Mouse (Mus musculus) midbrain, embryonic 13.5 days (tissue): ENCODE results near the gene Rad54l2. TPM values are rescaled to one million over a fixed set of nuclear protein-coding genes. Genes with fewer than 3 reads are reported as not detected.

Source experiments
- ATAC-seq: fragments of 200-750 bp; cut with Nextera tagmentation; 2 replicates; pipeline ENCODE4 v1.8.0; 2017; ENCODE audit warnings: mild to moderate bottlenecking, moderate TSS enrichment, moderate library complexity
- H3K27ac ChIP-seq: fragments of 300-500 bp; sonication (generic); 2 replicates; pipeline ENCODE4 v1.5.1; 2015; ENCODE audit warnings: inconsistent platforms, mild to moderate bottlenecking, moderate library complexity
- H3K27me3 ChIP-seq: fragments of 300-500 bp; sonication (generic); 2 replicates; pipeline ENCODE4 v1.6.1; 2015; ENCODE audit warnings: mild to moderate bottlenecking, inconsistent platforms
- H3K36me3 ChIP-seq: fragments of 300-500 bp; sonication (generic); 2 replicates; pipeline ENCODE4 v1.6.1; 2015; ENCODE audit warnings: mild to moderate bottlenecking, inconsistent platforms
- H3K4me1 ChIP-seq: fragments of 300-500 bp; sonication (generic); replicated peaks from 2 replicates; pipeline ENCODE4 v1.6.1; 2015; ENCODE audit warnings: inconsistent platforms
- H3K4me2 ChIP-seq: fragments of 300-500 bp; sonication (generic); replicated peaks from 2 replicates; pipeline ENCODE4 v1.6.1; 2015; ENCODE audit warnings: moderate library complexity, mild to moderate bottlenecking, inconsistent platforms
- H3K4me3 ChIP-seq: fragments of 300-500 bp; sonication (generic); replicated peaks from 2 replicates; pipeline ENCODE4 v1.5.1; 2015; ENCODE audit warnings: mild to moderate bottlenecking, inconsistent platforms
- H3K9ac ChIP-seq: fragments of 300-500 bp; sonication (generic); replicated peaks from 2 replicates; pipeline ENCODE4 v1.6.1; 2015; ENCODE audit warnings: mild to moderate bottlenecking, inconsistent platforms
- H3K9me3 ChIP-seq: fragments of 300-500 bp; sonication (generic); 2 replicates; pipeline ENCODE4 v1.6.1; 2016; ENCODE audit warnings: mild to moderate bottlenecking, inconsistent platforms
- WGBS: fragments of 180-500 bp; shearing (Covaris S2); methylation state at CpG from one replicate; pipeline ENCODE4 v1.1.7; 2015; 5-methylcytosine and 5-hydroxymethylcytosine counted together
- polyA plus RNA-seq: library from polyadenylated mRNA; unstranded; fragments of >200 nt; fragmentation: Nextera tagmentation; extraction: Ambion mirVana; gene quantifications from 2 replicates; pipeline ENCODE4 v1.2.1, GENCODE M21; 2015

Gene Rad54l2
- polyA plus RNA-seq, 1 experiment from 2014 or later, result 10.5 TPM

DNA sequence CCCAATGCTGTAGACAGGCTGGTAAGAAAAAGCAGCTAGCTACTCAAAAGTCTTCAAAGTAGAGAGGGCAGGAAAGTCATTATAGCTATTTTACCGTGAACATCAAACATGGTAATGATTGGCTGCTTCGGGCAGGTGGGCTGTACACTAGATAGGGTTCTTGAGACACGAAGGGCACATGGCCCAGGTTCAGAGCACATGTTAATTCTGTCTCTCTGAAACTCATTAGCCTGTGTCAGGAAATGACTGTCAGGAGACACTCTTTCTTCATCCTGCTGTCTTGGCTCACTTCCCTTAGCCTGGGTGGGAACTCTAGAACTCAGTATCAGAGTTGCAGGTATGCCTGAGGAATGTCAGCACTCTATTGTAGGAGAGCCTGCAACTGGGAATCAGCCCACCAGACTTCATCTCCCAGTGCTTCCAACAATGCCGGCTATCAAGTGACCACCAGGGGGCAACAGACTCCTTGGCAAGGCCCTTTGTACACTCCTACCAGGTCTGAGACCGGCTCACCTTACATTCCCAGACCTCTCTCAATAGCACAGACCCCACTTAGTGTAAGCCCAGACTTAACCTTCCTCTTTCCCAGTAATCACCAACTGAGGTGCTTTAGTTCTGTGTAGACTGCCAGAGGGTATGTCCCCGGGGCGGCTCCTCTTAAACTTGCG, 101.9 kb downstream of the Rad54l2 start:
- WGBS, result 41% methylated on average over 8 of the region's 8 CpGs
- ATAC-seq, result peak; percentile 59
- Histone ChIP-seq H3K36me3 (peaks cover 3% of the 10 kb centered on the region; the same call in 1 of the 2 replicates), H3K4me1 (peaks cover 26% of the 10 kb centered on the region), H3K9ac (no peak overlapping the region), H3K27ac (no peak overlapping the region), H3K4me3 (no peak overlapping the region), H3K4me2 (no peak overlapping the region), H3K9me3 (no peaks in the 10 kb centered on the region), H3K27me3 (no peaks in the 10 kb centered on the region)

DNA sequence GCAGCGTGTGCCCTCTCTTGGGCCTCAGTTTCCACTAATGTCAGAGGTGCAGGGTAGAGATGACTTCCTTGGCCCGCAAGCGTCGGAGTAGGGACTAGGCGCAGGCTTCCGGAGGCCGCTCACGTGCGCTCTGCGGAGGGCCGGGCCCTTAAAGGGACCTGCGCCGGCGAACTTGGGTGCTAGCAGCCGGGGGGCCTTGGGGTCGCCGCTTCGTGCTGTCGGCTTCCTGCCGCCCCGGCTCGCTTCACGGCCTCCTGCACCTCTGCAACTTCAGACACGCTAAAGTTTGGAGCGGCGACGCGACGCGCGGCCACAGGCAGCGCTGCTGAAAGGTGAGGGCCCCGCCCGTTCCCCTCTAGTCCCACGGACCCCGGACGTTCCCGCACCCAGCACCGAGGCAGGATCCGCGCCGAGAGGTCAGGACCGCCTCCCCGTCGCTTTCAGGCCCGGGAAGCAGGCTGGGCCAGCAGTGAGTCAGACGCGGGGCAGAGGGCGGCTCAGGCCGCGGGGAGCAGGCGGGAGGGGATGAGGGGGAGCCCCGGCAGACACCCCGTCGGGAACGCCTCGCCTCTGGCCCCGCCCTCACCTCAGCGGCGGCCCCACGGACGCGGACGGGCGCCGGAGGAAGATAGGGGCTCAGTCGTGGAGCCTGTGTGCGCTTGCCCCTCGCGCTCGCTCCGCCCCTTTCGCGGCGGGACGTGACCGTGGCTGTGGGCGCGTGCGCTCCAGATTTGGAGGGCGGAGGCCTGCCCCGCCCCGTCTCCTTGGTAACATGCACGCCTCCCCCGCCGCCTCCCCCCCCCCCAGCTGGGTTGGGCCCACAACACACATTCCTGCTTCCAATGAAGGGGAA, 103.5 kb downstream of the Rad54l2 start, which contains the start of gene Tex264:
TSS of gene Tex264 (minus strand) at position 679 of the 853 bp plus-strand sequence.
- Histone ChIP-seq H3K9ac (peak within 1 kb of the TSS; percentile 89), H3K4me1 (peaks cover 26% of the 10 kb centered on the region), H3K4me3 (peak within 1 kb of the TSS; percentile 81), H3K9me3 (no peaks in the 10 kb centered on the region), H3K4me2 (peak within 1 kb of the TSS; percentile 96), H3K27ac (peak within 1 kb of the TSS; percentile 62; the same call in 1 of the 2 replicates), H3K27me3 (no peaks in the 10 kb centered on the region), H3K36me3 (peaks cover 14% of the 10 kb centered on the region)
- under 1% methylated on average over 84 of the region's 86 CpGs for WGBS
- ATAC-seq, result peak; percentile 86

DNA sequence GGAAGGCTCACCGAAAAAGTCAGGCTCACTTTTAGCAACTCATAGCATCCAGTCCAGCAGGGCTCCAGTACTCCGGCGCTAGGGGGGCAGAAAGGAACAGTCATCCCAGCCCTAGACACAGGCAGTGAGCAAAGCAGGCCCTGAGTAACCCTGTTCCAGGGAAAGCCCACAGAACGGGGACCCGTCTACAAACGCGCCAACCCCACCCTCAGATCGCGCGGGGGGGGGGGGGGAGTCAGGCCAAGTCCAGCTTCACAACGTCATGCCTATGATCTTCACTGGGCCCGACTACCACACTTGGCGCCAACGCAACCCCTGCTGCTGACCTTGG, 104.1 kb downstream of the Rad54l2 start:
- Histone ChIP-seq H3K9ac (peak overlapping the region; percentile 89), H3K4me3 (peak overlapping the region; percentile 81), H3K36me3 (peaks cover 15% of the 10 kb centered on the region), H3K27me3 (no peaks in the 10 kb centered on the region), H3K4me1 (peaks cover 26% of the 10 kb centered on the region), H3K4me2 (peak overlapping the region; percentile 96), H3K27ac (no peak overlapping the region), H3K9me3 (no peaks in the 10 kb centered on the region)
- 4% methylated on average over 12 of the region's 14 CpGs for WGBS
- ATAC-seq, result peak; percentile 34

DNA sequence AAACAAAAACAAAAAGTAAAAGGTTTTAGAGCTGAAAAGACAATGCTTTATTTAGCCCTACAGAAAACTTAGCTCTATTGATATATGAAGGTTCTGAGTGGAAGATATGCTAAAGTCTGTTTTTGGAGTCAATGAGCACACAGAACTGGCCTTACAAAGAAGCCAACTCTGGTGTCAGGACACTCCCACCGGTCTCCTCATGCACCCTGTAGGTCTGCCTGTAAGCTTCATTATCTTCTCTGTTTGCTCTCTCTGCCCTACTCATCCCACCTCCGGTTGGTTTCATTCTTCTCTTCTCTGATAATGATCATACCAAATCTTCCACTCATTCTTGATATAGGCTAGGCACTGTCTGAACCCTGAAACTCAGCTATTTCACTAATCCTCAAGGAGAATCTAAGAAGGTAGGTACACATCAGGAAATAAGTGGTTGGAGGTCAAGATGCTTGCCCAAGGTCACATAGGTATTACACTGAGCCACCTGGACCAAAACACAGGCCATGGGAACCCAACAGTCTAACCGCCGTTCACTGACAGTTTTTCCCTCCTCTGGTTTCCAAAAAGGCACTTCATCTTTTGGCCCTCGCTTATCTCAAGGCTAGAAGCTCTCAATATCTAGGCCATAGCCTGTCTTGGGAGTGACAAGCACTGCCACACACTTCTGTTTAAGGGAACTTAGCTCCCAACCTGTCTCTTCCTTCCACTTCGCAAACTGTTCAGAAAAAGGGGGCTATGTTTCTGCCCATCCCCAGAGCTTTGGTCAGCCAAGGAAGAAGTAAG, 104.7 kb downstream of the Rad54l2 start:
- H3K36me3 ChIP-seq, result peaks cover 19% of the 10 kb centered on the region
- H3K4me1 ChIP-seq, result peaks cover 26% of the 10 kb centered on the region
- H3K4me2 ChIP-seq, result peak overlapping the region; percentile 96
- no peak overlapping the region for H3K27ac ChIP-seq
- H3K9ac ChIP-seq, result peak overlapping the region; percentile 89
- no peaks in the 10 kb centered on the region for H3K27me3 ChIP-seq
- H3K9me3 ChIP-seq, result no peaks in the 10 kb centered on the region
- H3K4me3 ChIP-seq, result peak overlapping the region; percentile 81
- 83% methylated on average over 6 of the region's 6 CpGs for WGBS
- no peak for ATAC-seq

DNA sequence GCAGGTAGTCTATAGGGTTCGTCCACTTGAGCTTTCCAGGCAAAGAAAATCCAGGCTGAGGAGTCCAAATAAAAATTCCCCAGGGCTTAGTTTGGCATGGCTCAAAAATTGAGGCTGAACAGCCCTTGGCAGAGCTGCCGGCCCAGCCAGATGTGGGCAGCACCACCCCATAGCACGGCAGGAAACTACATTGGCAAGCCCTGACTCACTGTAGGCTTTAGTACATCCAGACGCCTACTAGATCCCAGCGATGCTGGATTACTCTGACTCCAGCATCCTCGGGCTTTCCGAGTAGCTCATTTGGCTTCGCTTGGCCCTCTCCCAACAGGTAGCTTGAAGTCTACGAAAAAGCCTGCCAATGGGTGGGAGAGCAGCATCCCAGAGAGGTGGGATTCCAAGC, 108.0 kb downstream of the Rad54l2 start:
- no peak for ATAC-seq
- 92% methylated on average over 9 of the region's 9 CpGs for WGBS
- H3K4me1 ChIP-seq, result peaks cover 12% of the 10 kb centered on the region

DNA sequence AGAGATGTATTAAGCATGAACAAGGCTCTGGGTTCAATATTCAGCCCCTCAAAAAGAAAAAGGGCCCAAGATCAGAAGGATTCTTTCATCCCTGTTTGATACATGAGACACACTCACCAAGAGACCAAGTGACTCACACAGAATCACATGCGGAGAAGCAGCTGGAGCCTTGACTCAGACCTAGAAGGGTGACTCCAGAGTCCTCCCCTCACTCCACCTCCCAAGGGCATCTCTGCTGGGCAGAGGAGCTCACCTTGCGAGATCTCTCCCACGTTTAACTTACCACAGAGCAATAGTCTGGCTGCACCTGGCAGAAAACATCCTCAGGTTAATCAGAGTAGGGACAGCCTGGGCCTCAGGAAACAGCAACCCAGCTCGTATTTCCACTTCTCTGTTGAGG, 110.8 kb downstream of the Rad54l2 start:
- H3K4me2 ChIP-seq, result no peak overlapping the region
- H3K4me1 ChIP-seq, result no peaks in the 10 kb centered on the region
- H3K9ac ChIP-seq, result no peak overlapping the region
- ATAC-seq, result no peak
- no peaks in the 10 kb centered on the region for H3K27me3 ChIP-seq
- H3K27ac ChIP-seq, result no peak overlapping the region
- 80% methylated on average over 4 of the region's 4 CpGs for WGBS
- peaks cover 29% of the 10 kb centered on the region for H3K36me3 ChIP-seq
- H3K4me3 ChIP-seq, result no peak overlapping the region
- H3K9me3 ChIP-seq, result no peaks in the 10 kb centered on the region

More for the DNA sequence above, 108.0 kb downstream of the Rad54l2 start:
- no peak overlapping the region for H3K9ac ChIP-seq
- no peaks in the 10 kb centered on the region for H3K9me3 ChIP-seq
- H3K27me3 ChIP-seq, result no peaks in the 10 kb centered on the region
- H3K4me3 ChIP-seq, result no peak overlapping the region
- H3K36me3 ChIP-seq, result peaks cover 24% of the 10 kb centered on the region
- H3K4me2 ChIP-seq, result no peak overlapping the region
- no peak overlapping the region for H3K27ac ChIP-seq

DNA sequence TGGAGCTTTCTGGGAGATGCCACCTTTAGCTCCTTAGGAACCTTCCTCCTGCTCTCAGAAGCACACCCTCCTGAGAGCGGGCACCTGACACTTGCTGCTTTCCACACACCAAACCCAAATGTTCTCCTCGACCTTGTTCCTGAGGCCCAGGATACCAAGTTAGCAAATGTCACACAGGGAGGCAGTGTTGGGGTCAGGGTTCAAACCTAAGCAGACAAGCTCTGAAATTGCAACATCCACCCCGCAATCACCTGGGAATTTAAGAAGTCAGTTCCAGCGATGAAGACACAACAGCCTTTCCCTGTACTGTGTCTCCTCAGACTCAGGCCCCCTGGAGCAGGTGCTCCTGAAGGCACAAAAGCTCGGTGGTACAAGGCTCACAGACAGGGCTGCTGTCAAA, 111.3 kb downstream of the Rad54l2 start:
- no peak overlapping the region for H3K9ac ChIP-seq
- no peak overlapping the region for H3K4me2 ChIP-seq
- H3K4me3 ChIP-seq, result no peak overlapping the region
- no peaks in the 10 kb centered on the region for H3K27me3 ChIP-seq
- 91% methylated on average over 5 of the region's 5 CpGs for WGBS
- H3K27ac ChIP-seq, result no peak overlapping the region
- no peaks in the 10 kb centered on the region for H3K9me3 ChIP-seq
- no peak for ATAC-seq
- H3K4me1 ChIP-seq, result no peaks in the 10 kb centered on the region
- H3K36me3 ChIP-seq, result peaks cover 34% of the 10 kb centered on the region

DNA sequence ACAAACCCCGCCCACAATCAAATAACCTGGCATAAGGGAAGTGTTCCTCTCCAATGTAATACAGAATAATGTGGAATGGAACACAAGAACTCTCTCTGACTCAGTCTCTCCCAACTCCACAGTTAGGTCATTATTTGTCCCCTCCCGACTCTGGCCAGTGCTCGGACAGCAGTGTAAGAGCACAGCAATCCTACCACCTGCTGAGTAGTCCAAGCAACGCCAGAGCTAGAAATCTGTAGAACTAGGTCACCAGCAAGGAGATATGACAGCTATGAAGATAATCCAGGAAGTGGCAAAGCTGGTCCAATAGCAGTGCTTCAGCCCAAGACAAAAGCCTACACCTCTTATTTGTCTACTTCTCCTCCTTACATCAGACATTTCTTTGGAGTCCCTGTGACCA, 112.4 kb downstream of the Rad54l2 start:
- Histone ChIP-seq H3K9me3 (no peaks in the 10 kb centered on the region), H3K4me2 (no peak overlapping the region), H3K36me3 (peaks cover 33% of the 10 kb centered on the region), H3K4me3 (no peak overlapping the region), H3K4me1 (no peaks in the 10 kb centered on the region), H3K9ac (no peak overlapping the region), H3K27me3 (no peaks in the 10 kb centered on the region), H3K27ac (no peak overlapping the region)
- no peak for ATAC-seq
- 73% methylated on average over 4 of the region's 4 CpGs for WGBS

DNA sequence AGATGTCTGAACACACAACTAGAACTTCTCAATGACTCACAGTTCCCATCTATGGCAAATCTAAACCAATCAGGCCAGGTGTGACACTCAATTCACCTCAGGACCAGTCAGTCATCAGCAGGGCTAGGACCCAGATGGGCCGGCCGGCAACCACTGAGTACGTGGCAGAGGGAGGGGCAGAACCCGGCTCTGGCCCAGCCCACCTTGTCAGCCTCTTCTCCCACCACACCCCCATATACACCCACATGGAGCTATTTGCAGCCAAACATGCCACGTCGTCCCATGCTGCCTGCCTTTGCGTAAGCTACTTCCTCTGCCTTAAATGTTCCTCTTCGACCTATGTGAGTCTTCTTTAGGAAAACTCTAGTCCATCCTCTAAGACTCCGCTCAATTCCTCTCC, 113.0 kb downstream of the Rad54l2 start:
- no peak overlapping the region for H3K9ac ChIP-seq
- H3K27me3 ChIP-seq, result no peaks in the 10 kb centered on the region
- H3K4me2 ChIP-seq, result no peak overlapping the region
- no peaks in the 10 kb centered on the region for H3K9me3 ChIP-seq
- WGBS, result 83% methylated on average over 9 of the region's 9 CpGs
- peaks cover 30% of the 10 kb centered on the region for H3K36me3 ChIP-seq
- ATAC-seq, result peak; percentile 55; the same call in 1 of the 2 replicates
- H3K27ac ChIP-seq, result no peak overlapping the region
- H3K4me3 ChIP-seq, result no peak overlapping the region
- no peaks in the 10 kb centered on the region for H3K4me1 ChIP-seq

DNA sequence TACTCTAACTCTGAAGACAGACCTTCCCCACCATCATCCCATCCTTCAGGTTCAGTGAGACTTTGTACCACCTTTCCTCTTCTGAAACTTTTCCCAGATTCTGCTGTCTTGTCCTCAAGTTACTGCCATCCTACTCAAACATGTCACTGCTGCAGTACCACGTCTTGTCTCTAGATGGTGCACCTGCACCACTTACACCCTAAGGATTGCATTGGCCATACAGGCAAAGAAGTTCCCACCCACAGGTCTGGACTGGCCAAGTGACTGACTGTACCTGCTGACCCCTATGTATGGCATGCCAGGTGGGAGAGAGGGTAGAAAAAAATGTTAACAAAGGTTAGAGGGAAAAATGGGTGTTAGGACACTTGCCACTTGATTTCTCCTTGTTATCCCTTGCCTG, 113.5 kb downstream of the Rad54l2 start:
- Histone ChIP-seq H3K4me3 (no peak overlapping the region), H3K4me2 (no peak overlapping the region), H3K9ac (no peak overlapping the region), H3K27ac (no peak overlapping the region), H3K4me1 (no peaks in the 10 kb centered on the region), H3K27me3 (no peaks in the 10 kb centered on the region), H3K9me3 (no peaks in the 10 kb centered on the region), H3K36me3 (peaks cover 28% of the 10 kb centered on the region)
- peak; percentile 83 for ATAC-seq
- WGBS, result 0% methylated on average over 1 of the region's 1 CpGs

DNA sequence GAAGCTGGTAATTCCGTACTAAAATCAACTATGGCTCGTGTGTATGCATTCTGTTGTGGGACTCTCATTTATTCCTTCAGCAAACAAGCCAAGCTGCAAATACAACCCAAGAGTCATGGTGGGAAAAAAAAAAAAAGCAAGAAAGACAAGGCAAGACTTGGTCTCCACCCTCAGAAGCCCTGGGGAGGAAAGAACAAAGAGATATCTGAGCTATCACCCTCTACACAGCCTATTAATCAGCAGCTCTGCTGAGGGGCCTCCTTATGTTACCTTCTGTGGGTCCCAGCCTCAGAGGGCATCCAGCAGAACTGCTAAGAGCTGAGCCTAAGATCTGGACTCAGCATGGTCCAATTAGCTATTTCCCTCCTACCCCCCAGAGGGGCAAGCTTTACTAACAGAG, 115.1 kb downstream of the Rad54l2 start:
- Histone ChIP-seq H3K27me3 (no peaks in the 10 kb centered on the region), H3K4me2 (no peak overlapping the region), H3K36me3 (peaks cover 27% of the 10 kb centered on the region), H3K27ac (no peak overlapping the region), H3K4me3 (no peak overlapping the region), H3K4me1 (no peaks in the 10 kb centered on the region), H3K9me3 (no peaks in the 10 kb centered on the region), H3K9ac (no peak overlapping the region)
- no peak for ATAC-seq
- 86% methylated on average over 2 of the region's 2 CpGs for WGBS

DNA sequence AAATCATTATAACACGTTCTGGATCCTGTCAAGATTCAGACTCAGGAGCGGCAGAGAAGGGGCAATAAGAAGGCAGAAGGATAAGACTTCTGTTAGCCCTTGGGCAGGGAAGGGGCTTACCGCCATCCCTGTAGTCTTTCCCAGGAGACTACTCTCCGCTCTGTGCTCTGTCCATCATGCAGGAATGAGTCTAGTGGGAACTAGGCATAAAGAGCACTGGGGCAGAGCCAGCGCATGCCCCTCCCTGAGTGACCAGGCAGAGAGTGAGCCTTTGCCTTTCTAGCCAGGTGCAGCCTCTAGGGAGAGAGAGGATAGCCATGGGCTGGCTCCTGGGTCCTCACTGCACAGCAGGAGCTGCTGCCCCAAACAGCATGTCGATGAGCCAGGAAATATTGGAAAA, 124.1 kb downstream of the Rad54l2 start:
- Histone ChIP-seq H3K4me2 (no peak overlapping the region; the same call in 1 of the 2 replicates), H3K9me3 (no peaks in the 10 kb centered on the region), H3K36me3 (peaks cover 41% of the 10 kb centered on the region), H3K27me3 (no peaks in the 10 kb centered on the region), H3K27ac (peak overlapping the region; percentile 91), H3K4me3 (no peak overlapping the region), H3K9ac (no peak overlapping the region), H3K4me1 (peaks cover 33% of the 10 kb centered on the region)
- ATAC-seq, result peak; percentile 55
- WGBS, result 53% methylated on average over 6 of the region's 6 CpGs
